Mouse (Mus musculus) cerebellum, adult (tissue): ENCODE measurements around the gene Rem1.

Experiments used
- ATAC-seq: cut with Nextera tagmentation; 2 replicates; pipeline ENCODE4 v1.9.2; 2017; ENCODE audit warnings: mild to moderate bottlenecking, moderate library complexity, mixed read lengths; ENCODE audit not compliant: insufficient number of reproducible peaks, low FRiP score, low TSS enrichment

Gene Rem1

DNA sequence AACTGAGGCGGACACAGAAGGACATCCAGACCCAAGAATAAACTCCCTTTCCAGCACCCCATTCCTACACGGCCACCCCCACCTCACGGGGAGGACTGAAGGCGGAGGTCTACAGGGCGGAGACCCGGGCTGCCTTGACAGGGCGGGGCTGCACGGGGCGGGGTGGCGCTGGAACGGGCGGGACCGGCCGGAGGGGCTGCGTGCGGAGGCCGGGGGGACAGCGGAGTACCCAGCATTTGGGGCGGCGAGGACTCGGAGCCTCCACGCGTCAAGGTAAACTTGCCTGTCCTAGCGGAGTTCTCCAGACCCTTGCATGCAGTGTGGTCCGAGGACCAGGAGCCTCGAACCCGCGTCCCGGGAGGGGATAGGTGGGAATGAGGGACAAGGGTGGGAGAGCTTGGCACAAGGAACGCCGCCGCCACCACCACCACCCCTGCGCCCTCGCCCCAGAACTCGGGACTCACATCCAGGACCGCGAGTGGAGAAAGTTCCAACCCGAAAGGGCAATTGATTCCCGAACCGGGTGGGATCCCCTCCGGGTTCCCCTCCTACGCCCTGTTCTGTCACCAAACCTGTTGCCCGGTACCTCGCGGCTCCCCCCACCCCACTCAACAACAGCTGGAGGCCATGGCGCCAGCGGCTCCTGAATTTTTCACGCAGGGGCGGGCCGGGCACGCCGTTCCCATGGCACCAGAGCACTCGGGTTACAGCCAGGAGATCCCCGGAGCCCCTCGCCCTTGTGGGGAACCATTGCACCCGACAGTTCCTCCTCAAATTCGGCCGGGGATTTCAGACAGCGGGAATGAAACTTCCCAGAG is at the start of gene Rem1:
TSS of gene Rem1 (plus strand) at position 178 of the 818 bp plus-strand sequence.
- ATAC-seq = no peak

DNA sequence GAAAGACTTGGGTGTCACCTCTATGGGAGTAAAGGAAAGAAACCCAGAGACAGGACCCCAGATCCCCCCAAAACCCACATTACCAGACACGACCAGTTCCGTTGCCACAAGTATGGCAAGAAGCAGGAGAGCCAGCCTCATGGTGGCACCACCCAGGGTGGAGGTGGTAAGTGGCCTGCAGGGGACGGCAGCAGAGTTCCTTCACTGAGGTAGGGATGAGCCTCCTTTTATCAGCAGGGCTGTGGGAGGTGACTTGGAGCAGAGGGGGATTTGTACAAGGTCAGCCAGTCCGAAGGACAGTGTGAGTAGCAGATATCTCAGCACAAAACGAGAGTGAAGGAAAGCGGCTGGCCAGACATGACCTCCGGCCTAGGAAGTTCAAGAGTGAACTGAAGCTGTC is 46.6 kb upstream of the Rem1 start, which contains the start of gene Defb19:
TSS of gene Defb19 (minus strand) at position 206 of the 400 bp plus-strand sequence.
- no peak for ATAC-seq

DNA sequence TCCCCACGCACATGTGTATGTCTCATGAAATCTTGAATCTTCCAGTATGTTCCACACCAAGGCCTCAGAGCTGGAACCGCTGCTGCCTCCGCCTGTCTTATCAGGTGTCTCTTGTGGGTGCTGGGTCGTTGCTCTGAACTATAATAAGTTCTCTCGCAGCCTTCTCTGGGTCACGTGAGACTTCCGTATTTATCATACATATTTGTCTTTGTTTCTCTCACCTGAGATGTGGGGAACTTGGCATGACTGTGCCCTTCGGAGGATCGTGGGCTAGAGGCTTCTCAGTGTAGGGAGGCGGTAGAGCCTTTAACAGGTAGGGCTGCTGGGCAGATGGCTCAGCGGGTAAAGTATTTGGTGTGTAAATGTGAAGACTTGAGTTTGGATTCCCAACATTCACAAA is 46.1 kb upstream of the Rem1 start:
- no peak for ATAC-seq

DNA sequence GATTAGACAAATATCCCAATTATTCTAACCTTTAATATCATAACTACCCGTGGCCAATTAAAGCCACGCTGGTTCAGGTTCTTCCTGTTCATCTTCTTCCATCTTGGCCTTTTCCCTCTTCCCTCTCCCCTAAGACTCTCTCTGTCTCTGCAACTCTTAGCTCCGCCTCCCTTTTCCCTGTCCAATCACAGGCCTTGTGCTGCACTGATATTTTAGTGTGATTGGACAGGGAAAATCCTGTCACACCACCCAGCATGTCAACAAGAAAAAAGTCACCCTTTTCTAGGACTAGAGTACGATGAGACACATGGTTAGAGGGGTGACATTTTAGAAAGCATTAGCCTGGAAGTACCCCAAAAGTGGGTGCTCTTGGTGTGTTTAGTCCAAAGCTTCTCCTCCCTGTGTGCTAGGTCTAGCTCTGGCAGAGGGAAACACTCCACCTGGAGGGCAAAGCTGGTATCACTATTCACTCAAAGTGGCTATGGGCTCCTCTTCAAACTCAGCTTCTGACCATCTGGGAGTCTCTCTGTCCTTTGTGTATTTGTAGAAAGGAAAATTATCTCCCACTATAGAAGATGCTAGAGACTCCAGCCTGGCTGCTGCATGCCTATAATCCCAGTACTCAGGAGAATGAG is 39.7 kb upstream of the Rem1 start:
- ATAC-seq = no peak

DNA sequence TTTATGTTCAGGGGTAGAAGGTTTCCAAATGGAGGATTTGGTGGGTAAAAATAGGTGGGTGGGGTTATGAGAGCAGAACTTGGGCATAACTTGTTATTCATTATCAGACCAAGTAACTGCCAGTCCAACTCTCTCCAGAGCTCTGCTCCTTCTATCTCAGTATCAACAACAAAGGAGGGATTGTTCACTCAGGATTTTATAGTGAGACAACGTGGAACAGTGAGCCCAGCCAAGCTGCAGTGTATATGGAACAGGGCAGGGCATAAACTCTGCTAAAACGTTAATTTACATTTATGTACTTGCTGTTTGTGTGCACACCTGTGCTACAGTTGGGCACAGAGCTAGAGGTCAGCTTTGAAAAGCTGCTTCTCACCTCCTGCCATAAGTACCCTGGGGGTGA is 38.3 kb upstream of the Rem1 start:
- no peak for ATAC-seq

DNA sequence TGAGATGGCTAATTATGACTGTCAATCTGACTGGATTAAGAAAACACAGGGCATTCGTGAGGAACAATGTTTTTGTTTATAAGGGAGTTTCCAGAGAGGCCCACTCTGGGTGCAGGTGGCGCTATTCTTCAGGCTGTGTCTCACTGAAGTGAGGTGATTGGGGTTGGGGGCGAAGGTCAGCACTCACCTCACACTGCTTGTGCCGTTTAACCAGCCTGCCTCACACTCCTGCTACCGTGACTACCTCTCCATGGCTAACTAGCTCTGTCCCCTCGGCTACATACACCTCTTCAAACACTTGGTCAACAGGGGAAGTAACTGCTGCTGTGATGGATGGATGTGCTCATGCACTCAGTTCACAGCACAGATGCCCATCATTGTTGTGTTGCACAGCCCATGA is 37.7 kb upstream of the Rem1 start:
- ATAC-seq = no peak

DNA sequence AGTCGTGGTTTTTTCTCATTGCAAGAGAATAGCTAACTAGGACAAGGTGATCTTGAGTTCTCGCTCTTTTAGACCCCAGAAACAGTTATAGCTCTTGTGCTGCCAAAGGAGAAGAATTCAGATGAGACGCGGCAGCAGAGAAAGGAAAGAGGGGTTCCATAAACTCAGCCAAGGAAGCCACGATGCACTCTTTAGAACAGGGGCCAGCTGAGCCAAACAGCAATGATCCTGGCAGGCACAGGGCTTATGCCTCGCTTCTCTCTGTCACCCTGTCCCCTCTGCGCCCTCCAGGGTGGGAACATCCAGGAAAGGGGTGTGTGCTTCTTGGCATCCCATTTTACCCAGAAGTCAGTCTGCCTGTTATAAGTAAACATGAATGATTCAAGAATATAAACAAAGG is 27.5 kb upstream of the Rem1 start, which contains the start of gene Defb45:
TSS of gene Defb45 (minus strand) at position 101 of the 400 bp plus-strand sequence.
- no peak for ATAC-seq

DNA sequence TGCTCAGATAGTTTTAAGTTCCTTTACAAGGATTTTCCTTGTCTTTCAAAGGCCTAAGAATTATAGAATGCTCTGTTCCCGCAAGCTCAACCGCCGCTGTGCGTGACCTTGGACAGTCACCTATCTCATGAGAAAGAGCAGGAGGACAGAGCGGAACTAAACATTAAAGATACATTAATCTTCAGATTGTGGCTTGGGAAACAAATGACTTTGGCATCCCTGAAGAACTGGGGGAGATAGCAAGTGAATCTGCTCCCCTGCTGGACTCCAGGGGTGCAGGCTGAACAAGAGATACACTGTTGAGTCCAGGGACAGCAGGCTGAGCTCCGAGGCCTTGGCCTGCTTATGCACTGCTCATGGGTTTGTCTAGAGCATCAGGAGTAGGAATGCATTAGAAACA is 26.7 kb upstream of the Rem1 start:
- ATAC-seq = no peak

GRCm38 (mm10) chr2:152601275-152601960 is 25.3 kb upstream of the Rem1 start:
- no peak for ATAC-seq

DNA sequence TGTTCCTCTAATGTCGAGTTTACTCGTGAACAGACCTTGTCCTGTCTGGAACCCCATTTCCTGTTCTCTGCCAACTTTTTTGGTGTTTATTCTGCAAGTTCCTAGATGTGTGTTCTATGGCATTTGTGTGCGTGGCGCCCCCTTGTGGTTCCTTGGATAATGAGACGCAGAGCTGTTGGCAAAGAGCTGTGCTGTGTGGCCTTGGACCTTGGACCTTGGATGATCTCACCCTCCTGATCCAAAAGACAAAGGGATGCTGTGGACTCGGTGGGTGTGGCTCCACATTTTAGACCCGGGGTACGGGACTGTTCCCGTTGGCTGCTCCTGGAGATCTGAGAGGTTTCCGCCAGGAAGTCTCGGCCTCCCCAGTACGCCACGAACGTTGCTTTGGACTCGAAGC is 22.7 kb upstream of the Rem1 start, which contains the start of gene Defb36:
TSS of gene Defb36 (plus strand) at position 271 of the 400 bp plus-strand sequence.
- no peak for ATAC-seq

DNA sequence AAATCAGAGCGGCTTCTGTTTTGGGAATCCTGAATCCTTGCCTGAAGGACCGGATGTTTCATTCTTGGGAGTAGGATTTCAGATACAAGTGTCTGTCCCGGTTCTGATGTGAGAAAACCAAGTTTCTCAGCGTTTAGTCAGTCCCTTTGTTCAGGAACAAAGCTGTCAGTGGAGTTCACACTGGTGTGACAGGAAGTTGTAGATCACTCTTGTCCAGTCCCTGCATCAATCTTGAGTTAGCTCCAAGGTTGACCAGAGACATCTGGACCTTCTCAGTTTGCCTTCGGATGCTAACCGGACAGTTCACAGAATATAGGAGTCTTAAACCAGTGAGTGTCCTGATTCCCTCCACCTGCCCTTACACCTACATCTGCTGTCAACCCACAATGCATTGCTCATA is 19.0 kb upstream of the Rem1 start:
- no peak for ATAC-seq

- ATAC-seq = no peak
Measured at GRCm38 (mm10) chr2:152608719-152609118, 18.0 kb upstream of the Rem1 start.

DNA sequence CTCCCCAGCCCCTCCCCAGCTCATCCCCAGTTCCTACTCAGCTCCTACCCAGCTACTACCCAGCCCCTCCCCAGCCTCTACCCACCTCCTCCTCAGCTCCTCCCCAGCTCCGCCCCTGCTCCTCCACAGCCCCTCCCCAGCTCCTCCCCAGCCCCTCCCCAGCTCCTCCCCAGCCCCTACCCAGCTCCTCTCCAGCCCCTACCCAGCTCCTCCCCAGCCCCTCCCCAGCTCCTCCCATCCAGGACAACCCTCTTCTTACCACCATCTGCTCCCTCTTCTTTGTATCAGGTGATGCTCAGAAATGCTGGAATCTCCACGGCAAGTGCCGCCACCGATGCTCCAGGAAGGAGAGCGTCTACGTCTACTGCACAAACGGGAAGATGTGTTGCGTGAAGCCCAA is 14.6 kb upstream of the Rem1 start:
- no peak for ATAC-seq

GRCm38 (mm10) chr2:152615563-152615962 is 11.2 kb upstream of the Rem1 start:
- ATAC-seq = peak; percentile 72

DNA sequence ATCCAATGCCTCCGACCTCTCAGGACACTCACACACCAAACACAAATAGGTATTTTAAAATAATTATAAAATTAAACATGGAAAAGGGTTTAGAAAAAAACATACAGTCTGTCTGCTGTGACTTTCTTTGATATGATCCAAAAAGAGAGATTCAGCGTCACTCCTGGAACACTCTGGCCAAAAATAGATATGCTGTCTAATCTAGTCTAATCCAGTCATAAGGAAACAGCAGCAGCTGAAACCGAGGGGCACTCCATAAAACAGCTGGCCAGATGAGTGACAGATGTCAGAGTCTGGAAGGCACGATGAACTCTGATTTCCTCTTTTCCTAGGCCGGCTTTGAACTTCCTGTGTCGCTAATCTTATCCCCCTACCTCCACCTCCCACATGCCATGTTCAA is 10.3 kb upstream of the Rem1 start:
- ATAC-seq = no peak

DNA sequence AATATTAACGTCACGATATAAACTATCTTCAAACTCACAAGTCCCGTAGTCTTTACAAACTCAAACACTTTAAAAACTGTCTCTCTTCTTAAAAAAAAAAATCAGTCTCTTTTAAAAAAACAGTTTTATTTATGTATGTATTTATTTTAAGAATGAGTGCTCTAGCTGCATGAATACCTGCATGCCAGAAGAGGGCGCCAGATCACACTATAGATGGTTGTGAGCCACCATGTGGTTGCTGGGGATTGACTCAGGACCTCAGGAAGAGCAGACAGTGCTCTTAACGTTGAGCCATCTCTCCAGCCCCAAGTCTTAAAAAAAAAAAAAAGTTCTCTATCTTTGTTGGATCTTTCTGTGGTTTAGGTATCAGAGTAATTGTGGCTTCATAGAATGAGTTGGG is 9.4 kb upstream of the Rem1 start:
- ATAC-seq = no peak

DNA sequence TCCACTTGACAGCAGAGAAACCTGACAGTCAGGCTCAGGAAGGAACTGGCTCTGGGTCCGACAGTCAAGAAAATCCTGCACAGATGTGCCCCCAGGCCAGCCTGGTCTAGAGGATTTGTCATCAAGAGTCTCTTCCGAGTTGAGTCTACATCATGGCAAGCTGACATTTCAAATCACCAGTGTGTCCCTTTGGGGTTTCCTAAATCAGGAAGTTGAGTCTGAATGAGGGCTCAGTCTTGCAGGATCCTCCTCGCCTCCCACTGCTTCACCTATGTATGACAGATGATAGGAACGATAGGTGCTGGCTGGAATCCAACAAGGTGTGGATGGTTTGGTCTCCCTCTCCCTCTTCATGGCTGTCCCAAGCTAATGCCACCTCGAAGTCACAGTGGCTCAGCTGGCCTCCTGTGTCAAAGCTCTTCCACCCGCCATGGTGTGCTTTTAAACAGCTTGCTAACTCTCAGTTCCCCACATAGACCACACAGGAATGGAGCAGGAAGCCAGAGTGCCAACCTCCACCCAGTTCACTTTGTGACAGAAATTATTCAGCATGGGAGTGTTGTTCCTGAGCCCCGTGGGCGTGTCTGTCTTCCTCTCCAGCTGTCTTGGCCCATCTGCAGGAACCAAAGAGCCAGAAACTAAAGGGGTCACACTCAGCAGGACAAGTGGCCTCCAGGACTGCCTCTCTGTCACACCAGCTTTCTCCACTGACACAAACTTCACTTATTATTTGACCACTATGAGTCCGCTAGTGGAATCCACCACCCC is 6.2 kb upstream of the Rem1 start:
- ATAC-seq = no peak

DNA sequence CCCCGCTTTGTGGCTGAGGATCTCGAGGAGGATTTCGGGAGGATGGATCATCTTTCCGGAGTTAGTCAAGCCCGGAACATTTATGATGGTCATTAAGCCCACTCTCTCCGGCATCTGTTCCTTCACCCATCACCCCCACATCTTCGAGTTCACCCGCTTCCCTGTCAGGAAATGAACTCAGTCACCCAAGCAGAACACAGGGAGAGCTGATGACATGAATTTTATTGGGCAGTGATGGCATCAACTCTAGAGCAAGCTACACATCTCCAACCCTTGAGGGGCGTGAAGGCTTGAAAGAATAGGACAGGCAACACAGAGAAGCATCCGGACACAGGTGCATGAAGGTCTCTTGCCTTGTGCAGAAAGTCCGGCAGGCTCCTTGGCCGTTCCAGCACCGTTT is 4.6 kb upstream of the Rem1 start:
- no peak for ATAC-seq

DNA sequence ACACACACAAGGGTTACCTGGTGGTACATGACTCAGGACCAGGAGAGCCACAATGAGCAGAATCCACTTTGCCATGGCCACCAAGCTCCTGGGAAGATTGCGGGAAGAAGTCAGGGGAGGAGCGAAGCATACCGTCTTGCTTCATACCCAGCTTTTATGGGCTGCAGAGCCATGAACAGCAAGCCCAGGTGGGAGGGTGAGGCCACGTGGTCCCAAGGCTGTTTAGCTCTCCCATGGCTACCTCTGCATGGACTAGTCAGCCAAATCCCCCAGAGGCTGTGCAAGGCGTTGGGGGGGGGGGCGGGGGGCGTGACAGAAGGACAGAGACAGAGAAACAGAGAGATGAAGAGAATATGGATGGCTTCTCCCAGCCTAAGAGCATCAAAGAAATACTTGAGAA is 3.8 kb upstream of the Rem1 start, which contains the start of gene Defb25:
TSS of gene Defb25 (minus strand) at position 101 of the 400 bp plus-strand sequence.
- no peak for ATAC-seq

- no peak for ATAC-seq
Measured at GRCm38 (mm10) chr2:152624566-152624965, 2.2 kb upstream of the Rem1 start.
